Mouse (Mus musculus): Measurements from ENCODE around the gene Lair1.

DNA sequence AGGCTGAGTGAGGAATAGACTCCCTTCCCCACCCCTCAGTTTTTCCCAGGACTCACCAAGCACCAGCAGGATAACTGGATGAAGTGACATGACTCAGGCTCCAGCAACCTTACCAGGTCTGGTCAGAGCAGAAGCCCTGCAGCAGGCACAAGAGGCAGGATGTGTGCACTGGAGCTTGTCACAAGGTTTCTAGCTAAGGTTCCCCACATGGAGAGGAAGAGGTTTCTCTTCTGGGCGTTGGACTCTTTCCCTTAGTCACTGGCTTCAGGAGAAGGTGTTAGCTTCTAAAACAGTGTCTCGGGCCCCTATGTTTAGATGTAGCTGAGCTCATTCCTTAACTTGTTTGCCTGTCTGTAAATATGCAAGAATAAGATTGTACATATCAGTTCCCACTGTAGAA lies at the start of gene Lair1:
- TF ChIP-seq POLR2A (IDR thresholded peaks at IDR 0.05; ENCODE audit: low read depth, low read length) (no peak), CTCF (IDR thresholded peaks at IDR 0.05; ENCODE audit: borderline replicate concordance, insufficient read depth, low read length) (no peak)
